Mouse (Mus musculus): ENCODE data around the gene Gm42791.

DNA sequence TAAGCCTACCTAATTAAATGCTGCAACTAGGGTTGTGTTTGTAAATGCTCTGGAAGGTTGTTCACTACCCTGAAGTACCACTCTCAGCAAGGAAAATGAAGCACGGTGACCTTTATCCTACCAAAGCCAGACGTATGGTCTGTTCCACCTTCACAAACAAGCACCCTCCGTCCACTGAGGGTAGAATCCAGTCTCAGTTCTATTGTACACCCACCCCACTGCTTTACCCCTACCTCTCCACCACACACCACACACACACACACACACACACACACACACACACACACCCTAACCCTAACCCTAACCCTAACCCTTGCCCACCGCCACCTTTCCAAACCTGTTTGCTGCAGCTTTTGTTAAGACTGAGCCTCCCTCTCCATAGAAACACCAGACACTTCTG lies 49.1 kb upstream of the Gm42791 start:
- TF ChIP-seq CTCF (IDR thresholded peaks at IDR 0.05; ENCODE audit: low read depth, low read length) = no peak
- TF ChIP-seq POLR2A (IDR thresholded peaks at IDR 0.05; ENCODE audit: borderline replicate concordance, low read depth, low read length) = no peak
